Mouse (Mus musculus) ovary, postnatal 10 days (tissue): Measurements from ENCODE around the gene Orc2.
A peak's percentile ranks its signal among the peaks of the same experiment; 100 is the strongest.

Source experiments
- DNase-seq: peaks from one replicate; pipeline ENCODE4 v3.0.0; 2022; ENCODE audit warnings: low spot score

Orc2 gene

DNA sequence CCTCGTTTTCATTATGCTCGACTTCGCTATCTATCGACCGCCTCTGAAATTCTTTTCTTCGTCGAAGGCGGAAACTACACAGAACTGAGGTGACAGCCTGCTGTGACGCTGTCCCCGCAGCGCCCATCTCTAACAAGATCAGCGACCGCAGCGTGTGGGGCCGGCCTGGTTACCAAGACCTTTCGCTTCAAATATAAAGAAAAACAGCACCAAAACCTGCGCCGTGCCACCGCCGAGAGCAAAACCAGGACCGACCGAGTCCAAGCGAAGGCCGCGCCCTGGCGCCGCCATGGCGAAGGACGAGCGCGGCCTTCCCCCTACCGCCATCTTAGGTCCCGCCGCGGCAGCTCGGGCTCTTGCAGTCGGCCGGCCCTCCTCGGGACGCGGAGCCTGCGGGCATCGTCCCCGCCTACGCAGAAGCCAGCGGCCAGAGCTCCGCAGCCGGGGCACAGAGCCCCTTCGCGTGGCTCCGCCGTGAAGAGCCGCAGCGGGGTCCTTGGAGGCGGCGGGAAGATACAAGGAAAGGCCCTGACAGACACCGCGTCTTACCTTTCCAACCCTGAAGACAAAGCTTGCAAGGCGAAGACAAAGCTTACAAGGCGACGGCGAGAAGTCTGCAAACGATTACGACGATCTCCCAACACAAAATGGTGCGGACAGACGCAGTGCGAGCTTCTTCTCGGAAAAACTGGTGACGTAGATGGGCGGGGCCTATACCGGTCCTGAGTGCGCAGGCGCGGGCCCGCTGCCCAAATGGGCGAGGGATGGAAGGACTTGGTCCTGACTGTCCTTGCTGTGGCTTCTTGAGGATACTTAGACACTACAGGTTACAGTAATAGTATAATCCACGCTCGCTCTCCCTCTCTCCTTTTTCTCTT is 81.3 kb downstream of the Orc2 start, which contains the start of gene Clk1:
Clk1 (minus strand) TSS at position 696 of the 878 bp plus-strand sequence.
- DNase-seq = peak; percentile 99

GRCm38 (mm10) chr1:58422879-58423278 is 82.0 kb downstream of the Orc2 start:
- DNase-seq = no peak

GRCm38 (mm10) chr1:58420961-58421360 is 83.9 kb downstream of the Orc2 start:
- no peak for DNase-seq

DNA sequence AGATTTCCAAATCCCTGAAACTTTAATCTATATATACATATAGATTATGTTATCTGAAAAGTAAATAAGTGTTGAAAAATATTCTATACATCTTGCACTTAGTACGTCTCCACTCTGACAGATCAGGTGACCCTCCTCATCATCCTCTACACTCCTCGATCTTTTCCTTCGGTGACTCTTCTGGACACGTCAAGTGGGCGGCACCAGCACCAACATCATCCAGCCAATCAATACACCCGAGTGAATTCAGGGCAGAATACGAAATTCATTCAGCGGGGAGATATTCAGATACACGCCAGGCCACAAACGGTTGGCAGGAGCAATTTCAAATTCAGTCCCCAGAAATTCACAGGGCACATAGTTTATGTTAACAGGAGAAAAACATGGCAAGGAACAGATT is 84.9 kb downstream of the Orc2 start:
- DNase-seq = no peak

DNA sequence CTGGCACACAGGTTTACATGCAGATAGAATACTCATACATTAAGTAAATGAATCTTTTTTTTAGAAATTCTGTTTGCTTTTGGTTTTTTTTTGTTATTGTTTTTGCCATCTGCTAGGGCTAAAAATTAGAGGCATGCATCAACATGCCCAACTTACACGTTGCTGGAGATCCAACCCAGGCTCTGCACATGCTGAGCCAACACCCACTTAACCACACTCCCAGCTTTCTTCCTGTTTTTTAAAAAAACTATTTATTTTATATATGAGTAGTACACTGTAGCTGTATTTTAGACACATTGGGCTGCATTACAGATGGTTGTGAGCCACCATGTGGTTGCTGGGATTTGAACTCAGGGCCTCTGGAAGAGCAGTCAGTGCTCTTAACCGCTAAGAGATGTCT is 88.9 kb downstream of the Orc2 start:
- DNase-seq = no peak

DNA sequence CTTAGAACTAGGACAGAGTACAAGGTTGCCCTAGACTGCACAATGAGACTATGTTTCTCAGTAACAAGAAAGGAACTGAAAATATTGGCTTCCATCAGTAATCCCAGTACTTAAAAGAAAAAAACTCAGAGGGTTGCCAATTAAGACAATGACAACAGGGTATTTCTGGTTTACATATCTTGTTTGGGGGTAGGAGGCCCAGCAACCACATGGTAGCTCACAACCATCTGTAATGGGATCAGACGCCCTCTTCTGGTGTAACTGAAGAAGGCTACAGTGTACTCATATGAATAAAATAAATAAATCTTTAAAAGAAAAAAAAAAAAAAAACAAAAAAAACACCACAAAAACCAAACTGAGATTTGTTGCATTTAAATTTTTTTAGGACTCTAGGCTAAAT is 89.5 kb downstream of the Orc2 start:
- DNase-seq = no peak
